Mouse (Mus musculus): Measurements from ENCODE around the gene S100a16.

- TF ChIP-seq CTCF (conservative IDR thresholded peaks at IDR 0.05; ENCODE audit: low read length) (no peak), POU5F1 (IDR thresholded peaks at IDR 0.05; ENCODE audit: borderline replicate concordance, low read length) (no peak)
Observed at GRCm38 (mm10) chr3:90514691-90515090, 22.4 kb upstream of the S100a16 start.
